Mouse (Mus musculus): Measurements from ENCODE around the gene Usp29.
"Not testable (repeated sequence)": the region's sequence is repeated elsewhere in the genome, so short reads cannot be mapped to it uniquely, and the experiment has no call there.

Usp29 gene

GRCm38 (mm10) chr7:6744281-6744904 is 14.0 kb downstream of the Usp29 start:
- POLR2A ChIA-PET, result interaction anchor here in 2 of 4 experiments (0.7 to 1.5 kb wide), 3 partner anchors 14 to 556 kb away, joined by 3 to 5 read pairs (median 4); partner anchors contain the start of genes Peg3 (in 1 of the 2) and Usp29 (in 1 of the 2)
- CTCF ChIA-PET, result interaction anchor here in 1 of 4 experiments (0.9 kb wide), 1 partner anchor 174 kb away, joined by 3 read pairs; no protein-coding TSS in a partner anchor

GRCm38 (mm10) chr7:6749196-6749595 is 18.8 kb downstream of the Usp29 start:
- CTCF ChIA-PET, result no interaction called here
- POLR2A ChIA-PET, result interaction anchor here in 2 of 4 experiments (1.2 to 6.1 kb wide), 5 partner anchors 10 to 70 kb away, joined by 3 to 29 read pairs (median 4); partner anchors contain the start of genes Peg3 (in 1 of the 2) and Usp29 (in 1 of the 2)

GRCm38 (mm10) chr7:6753440-6753839 is 23.1 kb downstream of the Usp29 start:
- ChIA-PET POLR2A (interaction anchor here in 2 of 4 experiments (0.7 to 6.1 kb wide), 6 partner anchors 11 to 42 kb away, joined by 3 to 33 read pairs (median 5); partner anchors contain the start of genes Peg3 (in 2 of the 2) and Usp29 (in 2 of the 2)), CTCF (no interaction called here)

GRCm38 (mm10) chr7:6756777-6757291 is 26.5 kb downstream of the Usp29 start:
- POLR2A ChIA-PET, result interaction anchor here in 2 of 4 experiments (1.0 to 2.6 kb wide), 2 partner anchors 19 to 28 kb away, joined by 5 to 10 read pairs; no protein-coding TSS in a partner anchor
- CTCF ChIA-PET, result interaction anchor here in 1 of 4 experiments (0.6 kb wide), 1 partner anchor 393 kb away, joined by 3 read pairs; no protein-coding TSS in a partner anchor

- CTCF ChIA-PET, result interaction anchor here in 3 of 4 experiments (0.6 to 1.2 kb wide), 4 partner anchors 11 to 158 kb away, joined by 3 to 5 read pairs (median 4); no protein-coding TSS in a partner anchor
- POLR2A ChIA-PET, result interaction anchor here in 3 of 4 experiments (0.6 to 3.9 kb wide), 18 partner anchors 8 to 413 kb away, joined by 3 to 90 read pairs (median 4); partner anchors contain the start of genes Peg3 (in 3 of the 3), Usp29 (in 3 of the 3) and Zim1 (in 1 of the 3)
Measured at GRCm38 (mm10) chr7:6759698-6760097, 29.3 kb downstream of the Usp29 start.

GRCm38 (mm10) chr7:6760170-6760569 is 29.8 kb downstream of the Usp29 start:
- ChIA-PET POLR2A (interaction anchor here in 3 of 4 experiments (0.6 to 3.9 kb wide), 21 partner anchors 9 to 412 kb away, joined by 3 to 90 read pairs (median 3); partner anchors contain the start of genes Peg3 (in 3 of the 3), Usp29 (in 3 of the 3) and Zim1 (in 1 of the 3)), CTCF (interaction anchor here in 3 of 4 experiments (0.6 to 1.2 kb wide), 5 partner anchors 10 to 158 kb away, joined by 3 to 5 read pairs (median 3); no protein-coding TSS in a partner anchor)

GRCm38 (mm10) chr7:6765240-6765639 is 34.9 kb downstream of the Usp29 start:
- POLR2A ChIA-PET, result interaction anchor here in 1 of 4 experiments (0.7 to 1.0 kb wide), 2 partner anchors 19 to 36 kb away, joined by 4 to 5 read pairs; no protein-coding TSS in a partner anchor
- CTCF ChIA-PET, result no interaction called here

- POLR2A ChIA-PET, result interaction anchor here in 3 of 4 experiments (0.5 to 4.7 kb wide), 15 partner anchors 10 to 1756 kb away, joined by 3 to 44 read pairs (median 4); partner anchors contain the start of genes Peg3 (in 2 of the 3), Usp29 (in 2 of the 3) and Fiz1 (in 1 of the 3)
- CTCF ChIA-PET, result interaction anchor here in 1 of 4 experiments (0.6 kb wide), 1 partner anchor 10 kb away, joined by 3 read pairs; no protein-coding TSS in a partner anchor
Measured at GRCm38 (mm10) chr7:6770286-6770685, 39.9 kb downstream of the Usp29 start.

GRCm38 (mm10) chr7:6773865-6774413 is 43.6 kb downstream of the Usp29 start:
- POLR2A ChIA-PET, result interaction anchor here in 1 of 4 experiments (1.0 to 1.2 kb wide), 2 partner anchors 43 to 46 kb away, joined by 3 to 5 read pairs; partner anchors contain the start of genes Peg3 and Usp29
- CTCF ChIA-PET, result not testable (repeated sequence)

- POLR2A ChIA-PET, result interaction anchor here in 3 of 4 experiments (1.0 to 3.7 kb wide), 7 partner anchors 8 to 1964 kb away, joined by 3 to 23 read pairs (median 5); partner anchors contain the start of genes Peg3 (in 2 of the 3), Usp29 (in 2 of the 3) and Ube2s (in 1 of the 3)
- CTCF ChIA-PET, result no interaction called here
Measured at GRCm38 (mm10) chr7:6776314-6777059, 46.1 kb downstream of the Usp29 start.

GRCm38 (mm10) chr7:6777107-6777506 is 46.7 kb downstream of the Usp29 start:
- CTCF ChIA-PET, result no interaction called here

GRCm38 (mm10) chr7:6777689-6778088 is 47.3 kb downstream of the Usp29 start:
- ChIA-PET CTCF (no interaction called here), POLR2A (interaction anchor here in 3 of 4 experiments (0.6 to 3.7 kb wide), 4 partner anchors 47 to 88 kb away, joined by 3 to 23 read pairs (median 4); partner anchors contain the start of genes Peg3 (in 2 of the 3) and Usp29 (in 2 of the 3))

More at GRCm38 (mm10) chr7:6777107-6777506, 46.7 kb downstream of the Usp29 start:
- POLR2A ChIA-PET, result interaction anchor here in 3 of 4 experiments (0.6 to 3.7 kb wide), 4 partner anchors 47 to 88 kb away, joined by 3 to 23 read pairs (median 4); partner anchors contain the start of genes Peg3 (in 2 of the 3) and Usp29 (in 2 of the 3)

GRCm38 (mm10) chr7:6779172-6779571 is 48.8 kb downstream of the Usp29 start:
- ChIA-PET CTCF (no interaction called here), POLR2A (interaction anchor here in 1 of 4 experiments (0.9 kb wide), 2 partner anchors 49 to 50 kb away, joined by 3 read pairs; partner anchors contain the start of genes Peg3 and Usp29)

- CTCF ChIA-PET, result no interaction called here
- POLR2A ChIA-PET, result interaction anchor here in 3 of 4 experiments (0.7 to 1.6 kb wide), 9 partner anchors 10 to 54 kb away, joined by 3 to 7 read pairs (median 4); no protein-coding TSS in a partner anchor
Measured at GRCm38 (mm10) chr7:6781541-6781940, 51.2 kb downstream of the Usp29 start.

- ChIA-PET POLR2A (interaction anchor here in 2 of 4 experiments (0.6 to 1.6 kb wide), 5 partner anchors 9 to 281 kb away, joined by 3 to 5 read pairs (median 3); no protein-coding TSS in a partner anchor), CTCF (interaction anchor here in 1 of 4 experiments (0.6 kb wide), 1 partner anchor 76 kb away, joined by 4 read pairs; no protein-coding TSS in a partner anchor)
Measured at GRCm38 (mm10) chr7:6784340-6785073, 54.1 kb downstream of the Usp29 start.

- CTCF ChIA-PET, result interaction anchor here in 2 of 4 experiments (0.6 kb wide), 2 partner anchors 27 to 424 kb away, joined by 3 read pairs; partner anchors contain the start of gene Zfp78 (in 1 of the 2)
- POLR2A ChIA-PET, result interaction anchor here in 1 of 4 experiments (1.1 kb wide), 1 partner anchor 56 kb away, joined by 3 read pairs; no protein-coding TSS in a partner anchor
Measured at GRCm38 (mm10) chr7:6787000-6787399, 56.6 kb downstream of the Usp29 start.

- POLR2A ChIA-PET, result interaction anchor here in 1 of 4 experiments (1.1 kb wide), 1 partner anchor 57 kb away, joined by 3 read pairs; no protein-coding TSS in a partner anchor
- CTCF ChIA-PET, result no interaction called here
Measured at GRCm38 (mm10) chr7:6788101-6788500, 57.7 kb downstream of the Usp29 start.
